Mouse (Mus musculus) ES-Bruce4 (cell line): ENCODE measurements around the gene Exosc6.

ENCODE experiments used
- CTCF ChIP-seq: IDR thresholded peaks from one replicate; pipeline ENCODE4 v1.8.1; 2011; ENCODE audit warnings: low read depth, low read length
- POLR2A ChIP-seq: IDR thresholded peaks from one replicate; pipeline ENCODE4 v1.8.1; 2011; ENCODE audit warnings: low read length; ENCODE audit not compliant: insufficient read depth

- TF ChIP-seq POLR2A (no peak), CTCF (no peak)
These were observed 7.4 kb upstream of the Exosc6 start for GRCm38 (mm10) chr8:111048694-111049093.
